Mouse (Mus musculus): ENCODE measurements around the gene Acer1. TPM values are rescaled to one million over a fixed set of nuclear protein-coding genes. Genes with fewer than 3 reads are reported as not detected.

The Acer1 gene
- total RNA-seq, 2 experiments from 2014 or later, result not detected

DNA sequence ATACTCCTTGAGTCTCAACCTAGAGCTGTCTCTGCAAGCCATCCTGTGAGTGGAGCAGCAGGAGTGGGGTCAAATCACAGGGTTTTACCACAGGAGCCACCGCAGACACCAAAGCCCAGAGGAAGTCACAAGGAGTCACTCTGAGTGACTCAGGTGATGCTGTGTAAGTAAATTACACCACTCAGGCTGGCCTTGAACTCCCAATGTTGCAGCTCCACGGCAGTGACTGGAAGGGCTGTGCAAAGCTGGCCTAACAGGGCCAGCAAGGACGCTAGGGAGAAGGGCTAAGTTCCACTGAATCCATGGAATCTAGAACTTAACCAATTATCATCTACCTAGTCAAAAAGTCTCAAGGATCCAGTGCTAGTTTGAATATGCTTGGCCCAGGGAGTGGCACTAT is 75.8 kb downstream of the Acer1 start:
- DNase-seq, result no peak
- intact Hi-C loops (cut with DNase I), result no loop called here

Other genes with a start within 250 kb of the Acer1 start
- 10 to 100 TPM; 19.7 to 20.0 TPM for gene Nrtn, start 224.6 kb downstream of the Acer1 start, total RNA-seq (2021)
- 10 to 100 TPM; 19.6 to 21.6 TPM for gene Dus3l, start 217.4 kb downstream of the Acer1 start, total RNA-seq (2021)
- gene Prr22, start 211.9 kb downstream of the Acer1 start, total RNA-seq (2021), result under 1 TPM; 0.48 to 0.49 TPM
- 1 to 10 TPM; 4.3 to 6.0 TPM for gene Rfx2, start 151.1 kb downstream of the Acer1 start, total RNA-seq (2021)
- not detected for gene Acsbg2, start 107.7 kb downstream of the Acer1 start, total RNA-seq (2021)
- gene 1700061G19Rik, start 106.6 kb downstream of the Acer1 start, total RNA-seq (2021), result not detected
- 10 to 100 TPM; 22.0 to 22.7 TPM for gene Mllt1, start 46.7 kb downstream of the Acer1 start, total RNA-seq (2021)
- 10 to 100 TPM; 57.3 to 64.0 TPM for gene Clpp, start 8.2 kb upstream of the Acer1 start, total RNA-seq (2021)
- gene Alkbh7, start 15.2 kb upstream of the Acer1 start, total RNA-seq (2021), result 10 to 100 TPM; 49.6 to 52.8 TPM
- gene Pspn, start 17.9 kb upstream of the Acer1 start, total RNA-seq (2021), result not detected
- gene Gtf2f1, start 29.2 kb upstream of the Acer1 start, total RNA-seq (2021), result 10 to 100 TPM; 22.0 to 23.6 TPM
- not detected for gene Gm17949, start 29.3 kb upstream of the Acer1 start, total RNA-seq (2021)
- gene Khsrp, start 49.4 kb upstream of the Acer1 start, total RNA-seq (2021), result 10 to 100 TPM; 54.7 to 56.7 TPM
- not detected for gene Slc25a41, start 59.5 kb upstream of the Acer1 start, total RNA-seq (2021)
- under 1 TPM; 0.22 to 0.29 TPM for gene Crb3, start 77.0 kb upstream of the Acer1 start, total RNA-seq (2021)
- 10 to 100 TPM; 69.3 to 73.8 TPM for gene Slc25a23, start 77.7 kb upstream of the Acer1 start, total RNA-seq (2021)
- gene Dennd1c, start 96.4 kb upstream of the Acer1 start, total RNA-seq (2021), result 1 to 10 TPM; 2.0 TPM
- gene Tubb4a, start 105.7 kb upstream of the Acer1 start, total RNA-seq (2021), result 1 to 10 TPM; 3.3 to 3.9 TPM
- under 1 TPM; 0.36 to 0.44 TPM for gene Tnfsf9, start 123.2 kb upstream of the Acer1 start, total RNA-seq (2021)
- gene Cd70, start 167.7 kb upstream of the Acer1 start, total RNA-seq (2021), result not detected
- gene Tnfsf14, start 212.1 kb upstream of the Acer1 start, total RNA-seq (2021), result under 1 TPM in 1 of 2 experiments, not detected in 1; 0.22 TPM
- 10 to 100 TPM; 47.9 to 65.0 TPM for gene C3, start 246.0 kb upstream of the Acer1 start, total RNA-seq (2021)